Mouse (Mus musculus) liver, adult 2 months (tissue): Measurements from ENCODE around the gene Wdr46. TPM values are rescaled to one million over a fixed set of nuclear protein-coding genes. Genes with fewer than 3 reads are reported as not detected.
"Not testable (repeated sequence)": the region's sequence is repeated elsewhere in the genome, so short reads cannot be mapped to it uniquely, and the experiment has no call there.

ENCODE experiments used
- DNase-seq: peaks from one replicate; pipeline ENCODE4 v3.0.0-alpha.2; 2011; ENCODE audit warnings: low read depth, low spot score; ENCODE audit errors: extremely low read depth
- H3K27ac ChIP-seq: fragments of 200-500 bp; replicated peaks from 2 replicates; pipeline ENCODE4 v1.5.1; 2012; ENCODE audit warnings: low read depth, mild to moderate bottlenecking, control low read depth, inconsistent platforms, low read length; ENCODE audit not compliant: insufficient read depth
- H3K27me3 ChIP-seq: fragments of 200-500 bp; 2 replicates; pipeline ENCODE4 v1.6.1; 2012; ENCODE audit warnings: mild to moderate bottlenecking, moderate library complexity, low read length, inconsistent platforms; ENCODE audit not compliant: control insufficient read depth, insufficient read depth
- H3K36me3 ChIP-seq: fragments of 200-500 bp; 2 replicates; pipeline ENCODE4 v1.6.1; 2012; ENCODE audit warnings: low read length, inconsistent platforms; ENCODE audit not compliant: control insufficient read depth, insufficient read depth
- H3K4me1 ChIP-seq: fragments of 200-500 bp; 2 replicates; pipeline ENCODE4 v1.6.1; 2011; ENCODE audit warnings: low read length; ENCODE audit not compliant: control insufficient read depth, insufficient read depth
- H3K4me3 ChIP-seq: fragments of 200-500 bp; 2 replicates; pipeline ENCODE4 v1.5.1; 2011; ENCODE audit warnings: low read depth, mild to moderate bottlenecking, control low read depth, low read length, moderate library complexity; ENCODE audit not compliant: insufficient read depth
- H3K79me2 ChIP-seq: fragments of 200-500 bp; 2 replicates; pipeline ENCODE4 v1.6.1; 2012; ENCODE audit warnings: inconsistent platforms, mild to moderate bottlenecking, low read length, moderate library complexity; ENCODE audit not compliant: control insufficient read depth, insufficient read depth
- H3K9ac ChIP-seq: fragments of 200-500 bp; 2 replicates; pipeline ENCODE4 v1.6.1; 2012; ENCODE audit warnings: low read depth, mild to moderate bottlenecking, control low read depth, inconsistent platforms, low read length
- CTCF ChIP-seq: fragments of 200-500 bp; IDR thresholded peaks from 2 replicates; pipeline ENCODE4 v1.5.1; 2011; ENCODE audit warnings: low read depth, low read length, control low read depth
- POLR2A ChIP-seq: fragments of 200-500 bp; IDR thresholded peaks from 2 replicates; pipeline ENCODE4 v1.6.1; 2011; ENCODE audit warnings: low read length, control low read depth; ENCODE audit not compliant: insufficient read depth; ENCODE audit errors: extremely low read depth
- WGBS: fragments of 180-500 bp; shearing (Covaris S2); methylation state at CpG from one replicate; pipeline ENCODE4 v1.1.7; 2018; 5-methylcytosine and 5-hydroxymethylcytosine counted together
- polyA plus RNA-seq: library from polyadenylated mRNA; depleted of rRNA; stranded (reverse); fragments of >200 nt; gene quantifications from 2 replicates; pipeline ENCODE4 v1.2.3, GENCODE M21; 2012; rRNA removed
- total RNA-seq: library from RNA; depleted of rRNA; stranded (reverse); fragments of >200 nt; gene quantifications from 2 replicates; pipeline ENCODE4 v1.2.3, GENCODE M21; 2014; rRNA removed

Wdr46 gene
- 9.3 and 11.3 TPM in 2 replicates for total RNA-seq
- 13.2 and 16.4 TPM in 2 replicates for polyA plus RNA-seq

DNA sequence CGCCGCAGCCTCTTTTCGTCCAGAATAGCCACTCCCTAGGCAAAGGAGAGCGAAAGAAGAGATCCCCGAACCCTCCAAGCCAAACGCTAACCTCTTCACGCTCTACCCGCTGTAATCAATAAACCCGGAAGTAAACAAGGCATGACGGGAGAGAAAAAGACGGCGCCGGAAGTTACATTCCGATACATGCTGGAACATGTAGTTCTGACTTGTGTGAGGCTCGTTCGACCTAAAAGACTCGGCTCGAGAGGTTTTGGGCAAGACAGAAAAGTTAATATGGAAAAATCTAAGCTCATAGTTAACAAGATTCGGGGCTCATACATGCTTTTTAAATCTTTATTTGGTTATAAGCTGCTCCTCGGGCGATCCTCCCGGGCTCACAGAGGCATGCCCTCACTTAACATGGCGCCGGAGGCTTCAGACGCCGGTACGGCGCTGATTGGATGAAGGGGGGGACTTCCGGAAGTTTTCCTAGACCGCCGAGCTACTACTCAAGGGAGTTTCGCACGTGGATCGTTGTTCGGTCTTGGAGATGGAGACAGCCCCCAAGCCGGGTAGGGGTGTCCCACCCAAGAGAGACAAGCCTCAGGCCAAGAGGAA lies at the start of gene Wdr46, which contains the start of gene Pfdn6:
Gene Wdr46, plus strand, starts transcription at position 455 of the 600 bp plus-strand sequence.
Gene Pfdn6, minus strand, starts transcription at position 138 of the 600 bp plus-strand sequence.
- H3K27ac ChIP-seq = peak within 1 kb of the TSS; percentile 64
- peaks cover 11% of the 10 kb centered on the region; the same call in 1 of the 2 replicates for H3K79me2 ChIP-seq
- peak within 1 kb of the TSS; percentile 97 for H3K4me3 ChIP-seq
- H3K9ac ChIP-seq = peak within 1 kb of the TSS; percentile 89
- H3K36me3 ChIP-seq = peaks cover 1% of the 10 kb centered on the region; the same call in 1 of the 2 replicates
- DNase-seq = peak; percentile 91
- WGBS = under 1% methylated on average over 36 of the region's 36 CpGs
- no peaks in the 10 kb centered on the region for H3K27me3 ChIP-seq
- peaks cover 10% of the 10 kb centered on the region; the same call in 1 of the 2 replicates for H3K4me1 ChIP-seq
- TF ChIP-seq POLR2A (0 out of 2 replicates have a peak, but pooled peaks have one; percentile 12), CTCF (no peak)

DNA sequence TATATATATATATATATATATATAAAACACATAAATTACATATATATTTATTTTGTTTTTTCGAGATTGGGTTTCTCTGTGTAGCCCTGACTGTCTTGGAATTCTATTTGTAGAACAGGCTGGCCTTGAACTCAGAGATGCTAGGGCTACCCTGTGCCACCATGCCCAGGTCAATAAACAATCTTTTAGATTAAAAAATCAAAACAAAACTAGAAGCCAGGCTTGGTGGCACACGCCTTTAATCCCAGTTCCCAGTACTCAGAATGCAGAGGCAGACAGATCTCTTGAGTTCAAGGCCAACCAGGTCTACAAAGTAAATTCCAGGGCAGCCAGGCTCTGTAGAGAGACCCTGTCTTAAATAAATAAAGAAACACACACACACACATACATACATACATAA lies 49.1 kb upstream of the Wdr46 start:
- WGBS = 37% methylated on average over 2 of the region's 2 CpGs
- Histone ChIP-seq H3K4me3 (no peak overlapping the region), H3K4me1 (no peaks in the 10 kb centered on the region; the same call in 1 of the 2 replicates), H3K9ac (no peak overlapping the region), H3K27me3 (no peaks in the 10 kb centered on the region), H3K27ac (no peak overlapping the region), H3K36me3 (no peaks in the 10 kb centered on the region), H3K79me2 (0 out of 2 replicates have a peak, but pooled peaks cover 6% of the 10 kb centered on the region)
- TF ChIP-seq POLR2A (no peak), CTCF (no peak)
- DNase-seq = no peak

GRCm38 (mm10) chr17:33891892-33892291 lies 48.6 kb upstream of the Wdr46 start:
- 76% methylated on average over 6 of the region's 6 CpGs for WGBS
- not testable (repeated sequence) for H3K27ac ChIP-seq, H3K79me2 ChIP-seq, H3K9ac ChIP-seq, H3K4me1 ChIP-seq, H3K4me3 ChIP-seq, H3K27me3 ChIP-seq, H3K36me3 ChIP-seq, DNase-seq

GRCm38 (mm10) chr17:33892429-33892828 lies 48.0 kb upstream of the Wdr46 start:
- no peaks in the 10 kb centered on the region; the same call in 1 of the 2 replicates for H3K4me1 ChIP-seq
- DNase-seq = no peak
- WGBS = 38% methylated on average over 7 of the region's 7 CpGs
- H3K27me3 ChIP-seq = no peaks in the 10 kb centered on the region
- no peak overlapping the region for H3K4me3 ChIP-seq
- no peak overlapping the region for H3K9ac ChIP-seq
- H3K36me3 ChIP-seq = no peaks in the 10 kb centered on the region
- no peak overlapping the region for H3K27ac ChIP-seq
- no peak for TF ChIP-seq CTCF
- H3K79me2 ChIP-seq = 0 out of 2 replicates have a peak, but pooled peaks cover 6% of the 10 kb centered on the region

GRCm38 (mm10) chr17:33893011-33893410 lies 47.4 kb upstream of the Wdr46 start:
- H3K36me3 ChIP-seq, H3K9ac ChIP-seq, H3K4me3 ChIP-seq, DNase-seq, H3K4me1 ChIP-seq, H3K79me2 ChIP-seq, H3K27ac ChIP-seq, H3K27me3 ChIP-seq: not testable (repeated sequence)
- 72% methylated on average over 4 of the region's 4 CpGs for WGBS

GRCm38 (mm10) chr17:33897114-33897794 lies 43.2 kb upstream of the Wdr46 start:
- 27% methylated on average over 6 of the region's 6 CpGs for WGBS
- no peaks in the 10 kb centered on the region; the same call in 1 of the 2 replicates for H3K4me1 ChIP-seq

GRCm38 (mm10) chr17:33898193-33898592 lies 42.3 kb upstream of the Wdr46 start:
- not testable (repeated sequence) for H3K36me3 ChIP-seq, H3K79me2 ChIP-seq, H3K9ac ChIP-seq, H3K27ac ChIP-seq, H3K27me3 ChIP-seq, H3K4me3 ChIP-seq, DNase-seq, H3K4me1 ChIP-seq
- 87% methylated on average over 4 of the region's 4 CpGs for WGBS

More at GRCm38 (mm10) chr17:33897114-33897794, 43.2 kb upstream of the Wdr46 start:
- peak; percentile 81 for DNase-seq
- H3K36me3 ChIP-seq = no peaks in the 10 kb centered on the region
- H3K4me3 ChIP-seq = no peak overlapping the region
- H3K27me3 ChIP-seq = no peaks in the 10 kb centered on the region
- no peaks in the 10 kb centered on the region for H3K79me2 ChIP-seq
- H3K9ac ChIP-seq = no peak overlapping the region
- H3K27ac ChIP-seq = no peak overlapping the region
- TF ChIP-seq POLR2A (no peak), CTCF (peak; percentile 53)
